Mouse (Mus musculus) midbrain, embryonic 13.5 days (tissue): Measurements from ENCODE around the gene Mical3. TPM values are rescaled to one million over a fixed set of nuclear protein-coding genes. Genes with fewer than 3 reads are reported as not detected.
"Not testable (repeated sequence)": the region's sequence is repeated elsewhere in the genome, so short reads cannot be mapped to it uniquely, and the experiment has no call there.

ENCODE experiments used
- ATAC-seq: fragments of 200-750 bp; cut with Nextera tagmentation; 2 replicates; pipeline ENCODE4 v1.8.0; 2017; ENCODE audit warnings: mild to moderate bottlenecking, moderate TSS enrichment, moderate library complexity
- H3K27ac ChIP-seq: fragments of 300-500 bp; sonication (generic); 2 replicates; pipeline ENCODE4 v1.5.1; 2015; ENCODE audit warnings: inconsistent platforms, mild to moderate bottlenecking, moderate library complexity
- H3K27me3 ChIP-seq: fragments of 300-500 bp; sonication (generic); 2 replicates; pipeline ENCODE4 v1.6.1; 2015; ENCODE audit warnings: mild to moderate bottlenecking, inconsistent platforms
- H3K36me3 ChIP-seq: fragments of 300-500 bp; sonication (generic); 2 replicates; pipeline ENCODE4 v1.6.1; 2015; ENCODE audit warnings: mild to moderate bottlenecking, inconsistent platforms
- H3K4me1 ChIP-seq: fragments of 300-500 bp; sonication (generic); replicated peaks from 2 replicates; pipeline ENCODE4 v1.6.1; 2015; ENCODE audit warnings: inconsistent platforms
- H3K4me2 ChIP-seq: fragments of 300-500 bp; sonication (generic); replicated peaks from 2 replicates; pipeline ENCODE4 v1.6.1; 2015; ENCODE audit warnings: moderate library complexity, mild to moderate bottlenecking, inconsistent platforms
- H3K4me3 ChIP-seq: fragments of 300-500 bp; sonication (generic); replicated peaks from 2 replicates; pipeline ENCODE4 v1.5.1; 2015; ENCODE audit warnings: mild to moderate bottlenecking, inconsistent platforms
- H3K9ac ChIP-seq: fragments of 300-500 bp; sonication (generic); replicated peaks from 2 replicates; pipeline ENCODE4 v1.6.1; 2015; ENCODE audit warnings: mild to moderate bottlenecking, inconsistent platforms
- H3K9me3 ChIP-seq: fragments of 300-500 bp; sonication (generic); 2 replicates; pipeline ENCODE4 v1.6.1; 2016; ENCODE audit warnings: mild to moderate bottlenecking, inconsistent platforms
- WGBS: fragments of 180-500 bp; shearing (Covaris S2); methylation state at CpG from one replicate; pipeline ENCODE4 v1.1.7; 2015; 5-methylcytosine and 5-hydroxymethylcytosine counted together
- polyA plus RNA-seq: library from polyadenylated mRNA; unstranded; fragments of >200 nt; fragmentation: Nextera tagmentation; extraction: Ambion mirVana; gene quantifications from 2 replicates; pipeline ENCODE4 v1.2.1, GENCODE M21; 2015

The Mical3 gene
- polyA plus RNA-seq, 1 experiment from 2014 or later, result 35.7 TPM

GRCm38 (mm10) chr6:120913783-120914182 is 217.0 kb downstream of the Mical3 start:
- 87% methylated on average over 8 of the region's 8 CpGs for WGBS
- H3K9me3 ChIP-seq, result no peaks in the 10 kb centered on the region
- no peak overlapping the region for H3K9ac ChIP-seq
- H3K4me1 ChIP-seq, result peaks cover 10% of the 10 kb centered on the region
- H3K27me3 ChIP-seq, result peaks cover 9% of the 10 kb centered on the region
- no peak overlapping the region for H3K27ac ChIP-seq
- ATAC-seq, result no peak
- H3K4me3 ChIP-seq, result no peak overlapping the region
- H3K4me2 ChIP-seq, result no peak overlapping the region
- H3K36me3 ChIP-seq, result no peaks in the 10 kb centered on the region

- Histone ChIP-seq H3K9me3 (no peaks in the 10 kb centered on the region), H3K4me3 (no peak overlapping the region), H3K36me3 (no peaks in the 10 kb centered on the region), H3K4me2 (no peak overlapping the region), H3K4me1 (peaks cover 10% of the 10 kb centered on the region), H3K27me3 (peaks cover 9% of the 10 kb centered on the region), H3K9ac (no peak overlapping the region), H3K27ac (no peak overlapping the region)
- WGBS, result 84% methylated on average over 2 of the region's 2 CpGs
- no peak for ATAC-seq
Measured at GRCm38 (mm10) chr6:120912931-120913330, 217.9 kb downstream of the Mical3 start.

GRCm38 (mm10) chr6:120911213-120912007 is 219.4 kb downstream of the Mical3 start:
- Histone ChIP-seq H3K9me3 (no peaks in the 10 kb centered on the region), H3K4me3 (no peak overlapping the region), H3K27me3 (peaks cover 9% of the 10 kb centered on the region), H3K9ac (no peak overlapping the region), H3K4me1 (peaks cover 10% of the 10 kb centered on the region), H3K4me2 (no peak overlapping the region), H3K36me3 (no peaks in the 10 kb centered on the region), H3K27ac (no peak overlapping the region)
- WGBS, result 84% methylated on average over 13 of the region's 13 CpGs
- no peak for ATAC-seq

GRCm38 (mm10) chr6:120909501-120909900 is 221.3 kb downstream of the Mical3 start:
- no peak for ATAC-seq
- no peaks in the 10 kb centered on the region for H3K9me3 ChIP-seq
- no peak overlapping the region for H3K4me2 ChIP-seq
- H3K9ac ChIP-seq, result no peak overlapping the region
- H3K4me3 ChIP-seq, result no peak overlapping the region
- H3K27me3 ChIP-seq, result no peaks in the 10 kb centered on the region
- H3K4me1 ChIP-seq, result no peaks in the 10 kb centered on the region
- H3K27ac ChIP-seq, result no peak overlapping the region
- no peaks in the 10 kb centered on the region for H3K36me3 ChIP-seq
- WGBS, result 85% methylated on average over 3 of the region's 3 CpGs

- not testable (repeated sequence) for H3K4me1 ChIP-seq, H3K36me3 ChIP-seq, ATAC-seq, H3K9me3 ChIP-seq, H3K4me3 ChIP-seq, H3K27ac ChIP-seq, H3K4me2 ChIP-seq, H3K9ac ChIP-seq, H3K27me3 ChIP-seq
- WGBS, result 91% methylated on average over 10 of the region's 10 CpGs
Measured at GRCm38 (mm10) chr6:120907876-120908597, 222.8 kb downstream of the Mical3 start.

- no peaks in the 10 kb centered on the region for H3K36me3 ChIP-seq
- no peak for ATAC-seq
- no peak overlapping the region for H3K4me3 ChIP-seq
- no peak overlapping the region for H3K9ac ChIP-seq
- no peak overlapping the region for H3K27ac ChIP-seq
- H3K9me3 ChIP-seq, result no peaks in the 10 kb centered on the region
- H3K4me2 ChIP-seq, result no peak overlapping the region
- no peaks in the 10 kb centered on the region for H3K27me3 ChIP-seq
- H3K4me1 ChIP-seq, result no peaks in the 10 kb centered on the region
- 93% methylated on average over 6 of the region's 6 CpGs for WGBS
Measured at GRCm38 (mm10) chr6:120906521-120906920, 224.3 kb downstream of the Mical3 start.

GRCm38 (mm10) chr6:120905111-120905510 is 225.7 kb downstream of the Mical3 start:
- H3K4me1 ChIP-seq, result no peaks in the 10 kb centered on the region
- WGBS, result 83% methylated on average over 5 of the region's 5 CpGs
- no peak overlapping the region for H3K4me3 ChIP-seq
- H3K4me2 ChIP-seq, result no peak overlapping the region
- ATAC-seq, result no peak
- no peaks in the 10 kb centered on the region for H3K36me3 ChIP-seq
- H3K9ac ChIP-seq, result no peak overlapping the region
- no peaks in the 10 kb centered on the region for H3K27me3 ChIP-seq
- no peaks in the 10 kb centered on the region for H3K9me3 ChIP-seq
- no peak overlapping the region for H3K27ac ChIP-seq

GRCm38 (mm10) chr6:120903961-120904360 is 226.8 kb downstream of the Mical3 start:
- Histone ChIP-seq H3K4me2 (no peak overlapping the region), H3K27ac (no peak overlapping the region), H3K9me3 (no peaks in the 10 kb centered on the region), H3K27me3 (no peaks in the 10 kb centered on the region), H3K9ac (no peak overlapping the region), H3K36me3 (no peaks in the 10 kb centered on the region), H3K4me1 (no peaks in the 10 kb centered on the region), H3K4me3 (no peak overlapping the region)
- no peak for ATAC-seq
- WGBS, result 89% methylated on average over 11 of the region's 11 CpGs

GRCm38 (mm10) chr6:120903450-120903912 is 227.3 kb downstream of the Mical3 start:
- 61% methylated on average over 5 of the region's 5 CpGs for WGBS
- Histone ChIP-seq H3K27me3 (no peaks in the 10 kb centered on the region), H3K27ac (no peak overlapping the region), H3K4me1 (no peaks in the 10 kb centered on the region), H3K4me3 (no peak overlapping the region), H3K9me3 (no peaks in the 10 kb centered on the region), H3K9ac (no peak overlapping the region), H3K36me3 (no peaks in the 10 kb centered on the region), H3K4me2 (no peak overlapping the region)
- ATAC-seq, result 0 out of 2 replicates have a peak, but pooled peaks have one; percentile 51

- no peak for ATAC-seq
- H3K27ac ChIP-seq, result no peak overlapping the region
- no peak overlapping the region for H3K4me3 ChIP-seq
- no peaks in the 10 kb centered on the region for H3K27me3 ChIP-seq
- no peaks in the 10 kb centered on the region for H3K36me3 ChIP-seq
- no peak overlapping the region for H3K4me2 ChIP-seq
- no peak overlapping the region for H3K9ac ChIP-seq
- no peaks in the 10 kb centered on the region for H3K9me3 ChIP-seq
- H3K4me1 ChIP-seq, result no peaks in the 10 kb centered on the region
- WGBS, result 89% methylated on average over 14 of the region's 14 CpGs
Measured at GRCm38 (mm10) chr6:120901776-120902645, 228.8 kb downstream of the Mical3 start.

- 63% methylated on average over 6 of the region's 6 CpGs for WGBS
- Histone ChIP-seq H3K27me3 (no peaks in the 10 kb centered on the region), H3K9ac (no peak overlapping the region), H3K36me3 (peaks cover 31% of the 10 kb centered on the region), H3K9me3 (no peaks in the 10 kb centered on the region), H3K27ac (no peak overlapping the region), H3K4me1 (no peaks in the 10 kb centered on the region), H3K4me2 (no peak overlapping the region), H3K4me3 (no peak overlapping the region)
- ATAC-seq, result peak; percentile 69
Measured at GRCm38 (mm10) chr6:120898188-120898833, 232.5 kb downstream of the Mical3 start.
